Mouse (Mus musculus) adrenal gland, adult 2 months (tissue): Measurements from ENCODE around the gene Tnip1. TPM values are rescaled to one million over a fixed set of nuclear protein-coding genes. Genes with fewer than 3 reads are reported as not detected.
A peak's percentile ranks its signal among the peaks of the same experiment; 100 is the strongest.

Experiments
- DNase-seq: peaks from one replicate; pipeline ENCODE4 v3.0.0; 2021
- polyA plus RNA-seq: library from polyadenylated mRNA; depleted of rRNA; stranded (reverse); fragments of >200 nt; gene quantifications from 2 replicates; pipeline ENCODE4 v1.2.3, GENCODE M21; 2012
- total RNA-seq, 2 experiments: library from RNA; stranded (reverse); gene quantifications; 2 replicates each; pipeline ENCODE4 v1.2.3; 2021

The Tnip1 gene
- total and polyA plus RNA-seq, 3 experiments = 59.0 to 88.8 (median 82.2) TPM

GRCm38 (mm10) chr11:54934198-54934597 lies 28.5 kb downstream of the Tnip1 start:
- DNase-seq = peak; percentile 77

GRCm38 (mm10) chr11:54932540-54932939 lies 30.2 kb downstream of the Tnip1 start:
- DNase-seq = peak; percentile 56

GRCm38 (mm10) chr11:54931405-54932093 lies 31.2 kb downstream of the Tnip1 start:
- peak; percentile 48 for DNase-seq

GRCm38 (mm10) chr11:54930318-54930979 lies 32.3 kb downstream of the Tnip1 start:
- DNase-seq = no peak

- no peak for DNase-seq
These were observed 33.0 kb downstream of the Tnip1 start for GRCm38 (mm10) chr11:54929744-54930143.

- DNase-seq = no peak
These were observed 33.4 kb downstream of the Tnip1 start for GRCm38 (mm10) chr11:54929290-54929689.

GRCm38 (mm10) chr11:54928886-54929285 lies 33.8 kb downstream of the Tnip1 start:
- DNase-seq = no peak

GRCm38 (mm10) chr11:54928219-54928618 lies 34.5 kb downstream of the Tnip1 start:
- DNase-seq = no peak

- DNase-seq = peak; percentile 79
These were observed 35.2 kb downstream of the Tnip1 start for GRCm38 (mm10) chr11:54927346-54928140.

GRCm38 (mm10) chr11:54924145-54924544 lies 38.6 kb downstream of the Tnip1 start:
- no peak for DNase-seq

- DNase-seq = no peak
These were observed 40.2 kb downstream of the Tnip1 start for GRCm38 (mm10) chr11:54922488-54922887.

GRCm38 (mm10) chr11:54921798-54922197 lies 40.9 kb downstream of the Tnip1 start:
- DNase-seq = no peak

- DNase-seq = no peak
These were observed 41.6 kb downstream of the Tnip1 start for GRCm38 (mm10) chr11:54920973-54921580.

GRCm38 (mm10) chr11:54920127-54920972 lies 42.4 kb downstream of the Tnip1 start:
- no peak for DNase-seq

- DNase-seq = no peak
These were observed 44.4 kb downstream of the Tnip1 start for GRCm38 (mm10) chr11:54918273-54918672.

GRCm38 (mm10) chr11:54917461-54917860 lies 45.3 kb downstream of the Tnip1 start:
- DNase-seq = peak; percentile 60

GRCm38 (mm10) chr11:54913841-54914240 lies 48.9 kb downstream of the Tnip1 start:
- peak; percentile 66 for DNase-seq

- DNase-seq = peak; percentile 57
These were observed 50.0 kb downstream of the Tnip1 start for GRCm38 (mm10) chr11:54912503-54913316.

GRCm38 (mm10) chr11:54911671-54912502 lies 50.8 kb downstream of the Tnip1 start:
- no peak for DNase-seq

GRCm38 (mm10) chr11:54911201-54911600 lies 51.5 kb downstream of the Tnip1 start:
- DNase-seq = peak; percentile 58
